Mouse (Mus musculus) bone marrow macrophage, adult 2 months (primary cell): ENCODE results near the gene Gm21488. TPM values are rescaled to one million over a fixed set of nuclear protein-coding genes. Genes with fewer than 3 reads are reported as not detected.
"Not testable (repeated sequence)": the region's sequence is repeated elsewhere in the genome, so short reads cannot be mapped to it uniquely, and the experiment has no call there.

Experiments
- H3K27ac ChIP-seq: 2 replicates; pipeline ENCODE4 v1.5.1; 2012; ENCODE audit warnings: low read depth, low read length; ENCODE audit not compliant: insufficient read depth
- H3K4me1 ChIP-seq: 2 replicates; pipeline ENCODE4 v1.6.1; 2012; ENCODE audit warnings: low read length; ENCODE audit not compliant: control insufficient read depth, insufficient read depth
- H3K4me3 ChIP-seq: 2 replicates; pipeline ENCODE4 v1.5.1; 2012; ENCODE audit warnings: mild to moderate bottlenecking, low read length, moderate library complexity; ENCODE audit not compliant: insufficient read depth
- polyA plus RNA-seq: library from polyadenylated mRNA; stranded (reverse); fragments of >200 nt; gene quantifications from 2 replicates; pipeline ENCODE4 v1.2.4, GENCODE M21; 2012; ENCODE audit not compliant: missing spikeins, insufficient read depth, insufficient read length

Gm21488 gene
- not detected in 2 replicates for polyA plus RNA-seq

DNA sequence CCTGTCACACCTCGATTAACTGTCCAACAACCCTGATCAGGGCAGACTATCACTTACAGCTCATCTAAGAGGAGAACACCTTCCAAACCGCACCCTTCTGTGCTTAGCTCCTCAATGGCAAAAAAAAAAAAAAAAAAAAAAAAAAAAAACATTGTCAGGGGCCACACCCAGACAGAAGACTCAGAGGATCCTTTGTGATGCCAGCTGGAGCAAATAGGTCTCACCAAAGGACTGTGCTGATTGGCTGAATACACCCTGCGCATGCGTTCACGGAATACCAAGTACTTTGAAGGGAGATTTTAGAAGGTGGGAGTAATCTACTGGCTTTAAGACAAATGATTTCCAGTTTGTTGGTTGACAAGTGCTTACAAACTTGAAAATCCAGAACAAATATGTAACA lies at the start of gene Gm21488:
Gm21488 (minus strand) TSS at position 101 of the 400 bp plus-strand sequence.
- H3K4me1 ChIP-seq, H3K27ac ChIP-seq, H3K4me3 ChIP-seq: not testable (repeated sequence)
